Mouse (Mus musculus): ENCODE data around the gene Nup214.

Nup214 gene

GRCm38 (mm10) chr2:32077744-32078143 lies 103.5 kb downstream of the Nup214 start:
- no peak for DNase-seq

DNA sequence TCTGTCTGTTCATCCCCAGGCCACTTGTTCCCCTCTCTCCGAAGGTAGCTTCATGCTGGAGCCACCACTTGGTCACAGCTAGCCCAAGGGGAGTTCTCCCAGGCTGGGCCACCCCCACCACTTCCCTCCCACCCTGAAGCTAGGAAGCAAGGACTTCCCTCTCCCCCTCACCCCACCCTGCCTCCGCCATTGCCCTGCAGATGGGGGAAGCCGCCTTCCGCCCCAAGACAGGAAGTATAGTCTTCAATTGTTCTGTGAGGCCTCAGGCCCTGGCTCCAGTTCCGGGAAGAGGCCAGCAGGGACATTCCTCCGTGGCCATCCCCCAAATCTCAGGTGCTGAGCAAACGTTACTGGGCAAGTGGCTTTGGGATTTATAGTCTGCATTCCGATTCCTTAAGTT lies 104.3 kb downstream of the Nup214 start:
- no peak for DNase-seq

DNA sequence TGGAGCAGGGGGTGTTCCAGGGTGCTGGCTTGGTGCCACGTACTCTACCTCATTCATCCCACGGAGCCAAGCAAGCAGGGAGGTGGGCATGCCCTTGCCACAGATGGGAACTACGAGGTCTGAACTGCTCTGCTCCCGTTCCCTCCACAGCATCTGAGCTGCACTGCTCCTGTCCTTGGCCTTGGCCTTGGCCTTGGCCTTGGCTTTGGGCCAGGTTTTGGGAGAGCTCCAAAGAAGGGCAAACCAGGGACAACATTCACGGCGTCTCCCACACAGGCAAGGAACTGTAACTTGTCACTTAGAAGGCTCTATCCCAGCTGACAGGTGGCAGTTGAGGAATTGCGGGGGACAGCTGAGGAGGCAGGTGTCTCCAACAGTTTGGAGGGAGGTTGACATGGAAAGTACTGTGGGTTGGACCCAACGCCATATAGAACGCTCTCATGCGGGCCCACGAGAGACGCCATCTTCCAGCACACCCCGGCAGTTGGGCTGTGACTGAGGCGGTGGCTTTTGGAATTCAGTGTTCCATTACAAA lies 105.0 kb downstream of the Nup214 start:
- DNase-seq: no peak

GRCm38 (mm10) chr2:32080681-32081080 lies 106.4 kb downstream of the Nup214 start:
- DNase-seq: no peak

- DNase-seq: no peak
These were observed 107.2 kb downstream of the Nup214 start for GRCm38 (mm10) chr2:32081296-32081929.

DNA sequence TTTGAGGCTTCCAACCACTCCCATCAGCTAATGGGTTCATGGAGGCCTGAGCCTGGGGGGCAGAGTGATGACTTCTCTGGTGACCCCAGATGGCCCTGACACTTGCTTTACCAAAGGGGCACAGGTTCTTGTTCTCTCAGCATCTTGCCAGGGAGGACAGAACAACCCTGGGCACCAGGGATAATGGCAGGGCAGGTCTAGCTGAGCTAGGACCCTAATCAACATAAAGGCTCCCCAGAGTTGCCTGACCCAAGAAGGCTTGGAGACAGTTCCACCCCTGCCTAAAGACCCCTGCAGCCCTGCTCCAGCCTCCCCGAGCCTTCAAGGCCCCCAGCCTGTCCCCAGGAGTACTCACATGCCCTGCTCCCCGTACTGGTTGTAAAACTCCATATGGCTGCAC lies 108.0 kb downstream of the Nup214 start:
- DNase-seq: no peak

GRCm38 (mm10) chr2:32083159-32084011 lies 109.1 kb downstream of the Nup214 start:
- peak; percentile 42 for DNase-seq

DNA sequence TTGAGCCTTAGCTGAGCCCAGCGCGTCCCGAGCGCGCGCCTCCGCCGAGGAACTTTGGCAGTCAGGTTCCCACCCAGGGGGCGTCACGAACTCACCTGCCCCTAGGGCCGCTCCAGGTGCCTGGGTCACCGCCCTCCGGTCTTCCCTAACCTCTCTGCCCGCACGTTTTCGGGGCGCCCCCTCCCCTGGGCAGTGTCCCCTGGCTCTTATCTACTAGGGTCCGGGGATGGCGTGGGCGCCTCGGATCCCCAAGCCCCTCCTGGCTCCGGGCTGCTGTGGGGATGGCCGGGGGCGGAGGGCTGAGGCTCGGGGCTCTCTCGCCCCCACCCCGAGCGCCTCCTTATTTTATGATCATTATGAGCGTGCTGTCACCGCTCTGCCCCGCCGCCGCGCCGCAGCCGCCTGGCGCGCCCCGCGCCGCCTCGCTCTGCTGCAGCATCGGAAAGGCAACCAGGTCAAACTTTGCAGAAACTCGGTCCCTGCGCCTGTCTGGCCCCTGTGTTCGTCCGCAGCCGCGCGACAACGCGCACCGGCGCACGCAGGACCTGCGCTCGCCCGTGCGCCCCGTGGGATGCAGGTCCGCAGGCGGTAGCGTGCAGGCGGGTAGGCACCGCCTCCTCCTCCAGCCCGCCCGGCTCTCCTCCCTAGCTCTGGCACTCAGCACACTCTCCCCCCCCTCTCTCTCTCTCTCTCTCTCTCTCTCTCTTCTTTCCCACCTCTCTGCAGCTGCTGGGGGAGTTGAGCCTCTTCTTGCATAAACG lies 110.1 kb downstream of the Nup214 start, which contains the start of gene Fam78a:
Fam78a (minus strand) TSS at position 747 of the 761 bp plus-strand sequence.
- DNase-seq: no peak

GRCm38 (mm10) chr2:32084872-32085199 lies 110.6 kb downstream of the Nup214 start:
- DNase-seq: no peak

DNA sequence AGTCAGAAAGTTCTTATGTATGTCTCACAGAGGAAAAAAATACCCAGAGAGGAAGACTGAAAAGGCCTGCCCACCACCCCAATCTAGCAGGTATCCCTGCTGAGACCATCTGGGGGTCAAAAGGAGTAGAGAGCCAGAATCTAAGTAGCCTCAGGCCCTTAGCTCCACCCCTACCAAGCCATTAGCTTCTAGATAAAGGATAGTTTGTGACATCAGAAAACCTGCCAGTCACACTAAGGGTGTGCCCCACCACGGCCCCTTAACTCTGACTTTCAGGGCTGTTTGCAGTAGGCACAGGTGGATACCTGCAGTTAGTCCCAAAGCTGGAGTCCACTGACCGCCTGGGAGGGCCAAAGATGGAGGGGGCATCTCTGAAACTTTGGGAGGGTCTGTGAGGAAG lies 111.0 kb downstream of the Nup214 start:
- no peak for DNase-seq

DNA sequence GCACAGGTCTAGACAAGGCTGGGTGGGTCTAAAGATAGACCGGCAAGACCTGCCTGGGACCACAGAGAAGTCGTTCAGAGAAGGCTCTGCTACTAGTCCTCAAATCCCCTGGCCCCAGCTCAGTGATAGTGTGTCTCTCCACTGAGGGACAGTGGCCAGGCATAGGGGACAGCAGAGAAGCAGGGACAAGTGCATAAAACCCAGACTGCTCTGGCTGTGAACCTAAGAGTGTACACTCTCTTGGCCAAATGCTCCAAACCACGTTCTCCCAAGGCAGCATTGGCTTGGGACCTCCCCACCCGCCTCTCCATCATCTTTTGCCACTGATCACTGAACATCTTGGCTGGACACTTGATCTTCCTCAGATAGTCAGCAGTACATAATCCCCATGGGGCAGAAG lies 113.4 kb downstream of the Nup214 start:
- no peak for DNase-seq

DNA sequence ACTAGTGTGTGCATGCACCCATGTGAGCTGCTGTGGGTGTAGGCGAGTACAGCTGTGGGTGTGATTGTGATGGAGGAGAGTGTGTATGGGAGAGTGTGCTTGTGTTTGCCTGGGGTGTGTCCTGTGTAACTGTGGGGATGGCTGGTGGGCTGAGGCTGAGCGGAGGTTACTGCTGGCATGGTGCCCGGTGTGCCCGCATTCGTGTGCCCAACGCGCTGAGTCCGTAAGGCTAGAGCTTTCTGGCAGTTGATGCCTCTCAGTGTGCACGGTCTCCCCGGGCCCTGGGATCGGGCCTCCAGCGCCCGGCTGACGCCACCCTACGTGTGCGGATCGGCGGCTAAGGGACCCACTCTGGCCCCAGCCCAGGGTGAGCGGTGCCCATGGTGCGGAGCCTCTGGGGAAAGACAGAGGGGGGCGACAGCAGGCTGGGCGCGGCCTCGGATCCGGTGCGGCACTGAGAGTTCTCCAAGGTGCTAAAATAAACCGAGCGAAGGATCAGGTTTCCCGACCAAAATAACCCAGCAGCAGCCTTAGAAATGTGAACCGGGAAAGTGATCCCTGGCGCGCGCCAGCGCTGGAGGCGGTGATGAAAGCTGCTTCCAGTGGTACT lies 114.2 kb downstream of the Nup214 start:
- no peak for DNase-seq

- no peak for DNase-seq
These were observed 115.4 kb downstream of the Nup214 start for GRCm38 (mm10) chr2:32089606-32090005.

DNA sequence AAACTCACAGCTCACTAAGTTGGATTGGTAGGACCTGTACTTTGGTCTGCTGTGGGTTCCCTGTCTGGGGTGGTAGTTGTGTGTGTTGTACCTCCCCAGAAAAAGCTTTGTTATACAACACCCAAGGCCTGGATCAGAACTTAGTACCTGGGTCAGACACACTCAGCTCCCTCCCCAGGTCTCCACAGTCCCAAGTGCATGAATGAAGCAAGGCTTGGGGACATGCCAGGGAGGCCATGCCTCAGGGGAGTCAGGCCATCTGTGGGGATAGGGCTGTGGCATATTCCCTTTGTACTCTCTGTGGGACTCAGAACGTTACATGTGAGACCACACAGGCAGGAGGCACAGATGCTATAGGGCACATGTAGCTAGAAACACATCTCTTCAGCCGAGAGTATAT lies 115.9 kb downstream of the Nup214 start:
- DNase-seq: no peak

GRCm38 (mm10) chr2:32091956-32092355 lies 117.7 kb downstream of the Nup214 start:
- no peak for DNase-seq

DNA sequence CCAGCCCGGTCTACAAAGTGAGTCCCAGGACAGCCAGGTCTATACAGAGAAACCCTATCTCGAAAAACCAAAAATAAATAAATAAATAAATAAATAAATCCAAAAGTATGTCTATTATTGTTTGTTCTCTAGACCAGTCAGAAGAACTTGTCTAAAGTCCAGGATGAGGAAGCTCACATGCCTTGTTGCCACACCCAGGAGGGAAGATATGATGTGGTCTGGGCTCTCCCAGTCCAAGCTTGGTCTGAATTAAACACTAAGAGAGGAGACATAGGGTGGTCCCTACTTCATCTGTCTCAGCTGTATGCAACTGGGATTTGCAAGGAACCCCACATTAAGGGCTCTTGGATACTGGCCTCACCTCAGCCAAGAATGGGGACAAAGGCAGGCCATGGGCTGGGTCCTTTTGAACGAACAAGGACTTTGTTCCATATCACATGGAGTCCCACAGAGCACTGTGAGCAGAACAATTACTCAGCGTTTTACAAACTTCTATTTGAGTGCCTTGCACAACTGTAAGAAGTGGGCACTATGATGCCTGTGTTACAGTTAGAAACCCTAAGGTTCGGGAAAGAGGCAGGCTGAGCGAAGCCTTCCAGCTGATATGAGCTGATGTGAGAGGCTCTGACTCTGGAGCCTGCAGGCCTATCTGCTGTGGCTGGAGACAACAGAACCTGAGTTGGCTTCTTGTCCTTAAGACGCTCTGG lies 119.9 kb downstream of the Nup214 start:
- DNase-seq: no peak

GRCm38 (mm10) chr2:32095351-32096121 lies 121.3 kb downstream of the Nup214 start, which contains the start of gene Plpp7:
TSS of gene Plpp7 (plus strand) at chr2:32095528.
- peak; percentile 54 for DNase-seq

- no peak for DNase-seq
These were observed 121.8 kb downstream of the Nup214 start for GRCm38 (mm10) chr2:32096122-32096420.

GRCm38 (mm10) chr2:32102944-32103343 lies 128.7 kb downstream of the Nup214 start:
- DNase-seq: no peak

GRCm38 (mm10) chr2:32103557-32103956 lies 129.3 kb downstream of the Nup214 start:
- no peak for DNase-seq

Measured in kidney, adult 18-20 months (tissue).